Mouse (Mus musculus) right cerebral cortex, adult 18-20 months (tissue): ENCODE measurements around the gene Adam8.

ENCODE experiments used
- DNase-seq: peaks from one replicate; pipeline ENCODE4 v3.0.0; 2022; ENCODE audit warnings: mixed read lengths

Adam8 gene

GRCm38 (mm10) chr7:139992406-139992805 is at the start of gene Adam8:
Gene Adam8, minus strand, starts transcription at chr7:139992562.
- no peak for DNase-seq

- no peak for DNase-seq
These were observed 44.8 kb upstream of the Adam8 start for GRCm38 (mm10) chr7:140037171-140037555.

- peak; percentile 95 for DNase-seq
These were observed 44.2 kb upstream of the Adam8 start, which contains the start of the genes Zfp511 and Tubgcp2 for GRCm38 (mm10) chr7:140036281-140037170. Gene Zfp511, plus strand, starts transcription at chr7:140036391. Gene Tubgcp2, minus strand, starts transcription at chr7:140036669.

- DNase-seq, result no peak
These were observed 43.1 kb upstream of the Adam8 start for GRCm38 (mm10) chr7:140035456-140035855.

GRCm38 (mm10) chr7:140033386-140033785 is 41.0 kb upstream of the Adam8 start:
- DNase-seq, result no peak

- DNase-seq, result no peak
These were observed 40.0 kb upstream of the Adam8 start for GRCm38 (mm10) chr7:140032366-140032765.

- no peak for DNase-seq
These were observed 39.4 kb upstream of the Adam8 start for GRCm38 (mm10) chr7:140031771-140032170.

- DNase-seq, result no peak
These were observed 19.0 kb upstream of the Adam8 start for GRCm38 (mm10) chr7:140011336-140011735.

- no peak for DNase-seq
These were observed 15.4 kb upstream of the Adam8 start for GRCm38 (mm10) chr7:140007781-140008180.

GRCm38 (mm10) chr7:140006861-140007611 is 14.7 kb upstream of the Adam8 start:
- DNase-seq, result no peak

- DNase-seq, result no peak
These were observed 12.3 kb upstream of the Adam8 start for GRCm38 (mm10) chr7:140004666-140005065.

GRCm38 (mm10) chr7:140001086-140001740 is 8.9 kb upstream of the Adam8 start:
- DNase-seq, result no peak

- DNase-seq, result peak; percentile 63
These were observed 6.5 kb upstream of the Adam8 start for GRCm38 (mm10) chr7:139998691-139999350.

GRCm38 (mm10) chr7:139994676-139995075 is 2.3 kb upstream of the Adam8 start:
- DNase-seq, result peak; percentile 71

GRCm38 (mm10) chr7:139994202-139994601 is 1.8 kb upstream of the Adam8 start:
- DNase-seq, result no peak

GRCm38 (mm10) chr7:139993532-139993931 is 1.2 kb upstream of the Adam8 start:
- no peak for DNase-seq

- DNase-seq, result no peak
These were observed 1.4 kb downstream of the Adam8 start for GRCm38 (mm10) chr7:139990864-139991394.

- DNase-seq, result no peak
These were observed 4.1 kb downstream of the Adam8 start for GRCm38 (mm10) chr7:139988272-139988671.

- no peak for DNase-seq
These were observed 7.9 kb downstream of the Adam8 start for GRCm38 (mm10) chr7:139984505-139984904.

GRCm38 (mm10) chr7:139982058-139982457 is 10.3 kb downstream of the Adam8 start:
- no peak for DNase-seq

GRCm38 (mm10) chr7:139980778-139981177 is 11.6 kb downstream of the Adam8 start:
- DNase-seq, result no peak

GRCm38 (mm10) chr7:139979011-139979719 is 13.2 kb downstream of the Adam8 start:
- peak; percentile 25 for DNase-seq
